Mouse (Mus musculus) kidney, embryonic 14.5 days (tissue): ENCODE data around the gene Tmem121b. TPM values are rescaled to one million over a fixed set of nuclear protein-coding genes. Genes with fewer than 3 reads are reported as not detected.

Source experiments
- ATAC-seq: fragments of 200-750 bp; cut with Nextera tagmentation; 2 replicates; pipeline ENCODE4 v1.8.0; 2017; ENCODE audit warnings: moderate number of reproducible peaks, mild to moderate bottlenecking, moderate TSS enrichment, moderate library complexity; ENCODE audit not compliant: low FRiP score, low TSS enrichment
- H3K27ac ChIP-seq: fragments of 300-500 bp; sonication (generic); 2 replicates; pipeline ENCODE4 v1.5.1; 2014; ENCODE audit warnings: low read depth, mild to moderate bottlenecking, low read length, moderate library complexity, mixed read lengths
- H3K27me3 ChIP-seq: fragments of 300-500 bp; sonication (generic); 2 replicates; pipeline ENCODE4 v1.6.1; 2014; ENCODE audit warnings: mild to moderate bottlenecking, low read length; ENCODE audit not compliant: control insufficient read depth, insufficient read depth
- H3K36me3 ChIP-seq: fragments of 300-500 bp; sonication (generic); 2 replicates; pipeline ENCODE4 v1.6.1; 2014; ENCODE audit warnings: low read length, mixed read lengths; ENCODE audit not compliant: control insufficient read depth, insufficient read depth
- H3K4me1 ChIP-seq: fragments of 300-500 bp; sonication (generic); 2 replicates; pipeline ENCODE4 v1.6.1; 2014; ENCODE audit warnings: low read length, mixed read lengths; ENCODE audit not compliant: control insufficient read depth, insufficient read depth
- H3K4me2 ChIP-seq: fragments of 300-500 bp; sonication (generic); replicated peaks from 2 replicates; pipeline ENCODE4 v1.6.1; 2014; ENCODE audit warnings: low read depth, mild to moderate bottlenecking, low read length
- H3K4me3 ChIP-seq: fragments of 300-500 bp; sonication (generic); 2 replicates; pipeline ENCODE4 v1.5.1; 2014; ENCODE audit warnings: mild to moderate bottlenecking, low read length
- H3K9ac ChIP-seq: fragments of 300-500 bp; sonication (generic); 2 replicates; pipeline ENCODE4 v1.6.1; 2014; ENCODE audit warnings: low read depth, mild to moderate bottlenecking, low read length, moderate library complexity
- H3K9me3 ChIP-seq: fragments of 300-500 bp; sonication (generic); 2 replicates; pipeline ENCODE4 v1.6.1; 2016; ENCODE audit warnings: low read length; ENCODE audit not compliant: control insufficient read depth
- WGBS: fragments of 180-500 bp; shearing (Covaris S2); extraction: QIAGEN DNeasy Blood & Tissue Kit; methylation state at CpG from one replicate; pipeline ENCODE4 v1.1.7; 2014; 5-methylcytosine and 5-hydroxymethylcytosine counted together
- polyA plus RNA-seq: library from polyadenylated mRNA; unstranded; fragments of >200 nt; fragmentation: Nextera tagmentation; extraction: Ambion mirVana; gene quantifications from 2 replicates; pipeline ENCODE4 v1.2.1, GENCODE M21; 2014

The Tmem121b gene
- polyA plus RNA-seq, 1 experiment from 2014 or later, result 0.04 TPM

- Histone ChIP-seq H3K4me1 (no peaks in the 10 kb centered on the region; the same call in 1 of the 2 replicates), H3K36me3 (no peaks in the 10 kb centered on the region), H3K9me3 (no peaks in the 10 kb centered on the region), H3K27me3 (no peaks in the 10 kb centered on the region), H3K9ac (no peak overlapping the region), H3K4me2 (no peak overlapping the region), H3K4me3 (no peak overlapping the region), H3K27ac (no peak overlapping the region)
- no peak for ATAC-seq
- 72% methylated on average over 8 of the region's 8 CpGs for WGBS
Measured at GRCm38 (mm10) chr6:120486051-120486510, 7.5 kb downstream of the Tmem121b start.

DNA sequence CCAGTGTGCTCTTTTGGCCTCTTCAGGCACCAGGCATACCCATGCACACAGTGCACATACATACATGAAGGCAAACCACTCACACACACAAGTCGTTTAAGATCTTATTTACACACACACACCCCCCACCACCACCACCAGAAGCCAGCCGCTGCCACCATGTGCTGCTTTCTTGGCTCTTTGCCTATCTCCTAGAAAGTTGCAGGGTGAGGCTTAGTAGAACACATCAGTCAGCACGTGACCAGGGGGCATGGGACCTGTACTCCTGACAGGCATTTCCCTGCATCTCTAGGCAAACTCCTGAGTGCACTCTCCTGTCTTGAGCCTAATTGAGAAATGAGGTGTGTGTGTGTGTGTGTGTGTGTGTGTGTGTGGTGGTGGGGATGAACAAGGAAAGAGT is 8.6 kb downstream of the Tmem121b start:
- ATAC-seq, result no peak
- no peaks in the 10 kb centered on the region for H3K9me3 ChIP-seq
- no peak overlapping the region for H3K9ac ChIP-seq
- no peaks in the 10 kb centered on the region; the same call in 1 of the 2 replicates for H3K4me1 ChIP-seq
- no peak overlapping the region for H3K4me2 ChIP-seq
- H3K4me3 ChIP-seq, result no peak overlapping the region
- H3K27me3 ChIP-seq, result no peaks in the 10 kb centered on the region
- no peak overlapping the region for H3K27ac ChIP-seq
- H3K36me3 ChIP-seq, result no peaks in the 10 kb centered on the region
- WGBS, result 86% methylated on average over 3 of the region's 3 CpGs

DNA sequence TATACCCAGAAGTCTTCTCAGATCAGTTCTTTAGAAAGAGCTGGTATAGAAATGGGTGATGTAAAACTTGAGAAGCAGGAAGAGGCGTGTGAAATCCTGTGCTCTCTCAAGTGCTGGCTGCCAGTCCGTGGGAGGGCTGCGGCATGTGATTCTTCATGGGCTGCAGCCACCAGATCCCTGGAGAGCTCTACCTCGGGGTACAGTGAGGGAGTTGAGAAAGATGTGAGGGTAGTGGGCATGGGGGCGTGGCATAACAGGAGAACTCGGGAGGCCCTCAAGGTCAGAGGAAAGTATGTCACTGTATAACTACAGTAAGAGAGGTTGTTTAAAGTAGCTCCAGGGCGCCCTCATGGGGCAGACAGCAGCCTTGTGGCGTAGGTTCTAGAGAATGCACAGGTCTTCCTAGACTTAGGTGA is 10.4 kb downstream of the Tmem121b start:
- WGBS, result 24% methylated on average over 8 of the region's 8 CpGs
- H3K4me1 ChIP-seq, result no peaks in the 10 kb centered on the region; the same call in 1 of the 2 replicates
- no peaks in the 10 kb centered on the region for H3K36me3 ChIP-seq
- no peak overlapping the region for H3K9ac ChIP-seq
- no peak overlapping the region for H3K27ac ChIP-seq
- no peaks in the 10 kb centered on the region for H3K27me3 ChIP-seq
- no peaks in the 10 kb centered on the region for H3K9me3 ChIP-seq
- no peak overlapping the region for H3K4me3 ChIP-seq
- ATAC-seq, result peak; percentile 43; the same call in 1 of the 2 replicates
- no peak overlapping the region for H3K4me2 ChIP-seq

GRCm38 (mm10) chr6:120482756-120483155 is 10.9 kb downstream of the Tmem121b start:
- Histone ChIP-seq H3K27ac (no peak overlapping the region), H3K4me1 (no peaks in the 10 kb centered on the region; the same call in 1 of the 2 replicates), H3K27me3 (no peaks in the 10 kb centered on the region), H3K9me3 (no peaks in the 10 kb centered on the region), H3K9ac (no peak overlapping the region), H3K4me2 (no peak overlapping the region), H3K4me3 (no peak overlapping the region), H3K36me3 (no peaks in the 10 kb centered on the region)
- 0 out of 2 replicates have a peak, but pooled peaks have one; percentile 20 for ATAC-seq
- 48% methylated on average over 6 of the region's 6 CpGs for WGBS

DNA sequence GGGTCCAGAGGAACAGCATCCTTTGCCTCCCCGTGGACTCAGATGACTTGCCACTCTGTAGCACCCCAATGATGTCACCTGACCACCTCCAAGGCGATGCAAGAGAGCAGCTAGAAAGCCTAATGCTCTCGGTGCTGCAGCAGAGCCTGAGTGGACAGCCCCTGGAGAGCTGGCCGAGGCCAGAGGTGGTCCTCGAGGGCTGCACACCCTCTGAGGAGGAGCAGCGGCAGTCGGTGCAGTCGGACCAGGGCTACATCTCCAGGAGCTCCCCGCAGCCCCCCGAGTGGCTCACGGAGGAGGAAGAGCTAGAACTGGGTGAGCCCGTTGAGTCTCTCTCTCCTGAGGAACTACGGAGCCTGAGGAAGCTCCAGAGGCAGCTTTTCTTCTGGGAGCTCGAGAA is 11.6 kb downstream of the Tmem121b start:
- no peaks in the 10 kb centered on the region for H3K27me3 ChIP-seq
- no peak for ATAC-seq
- no peak overlapping the region for H3K9ac ChIP-seq
- no peak overlapping the region for H3K4me3 ChIP-seq
- WGBS, result 90% methylated on average over 14 of the region's 14 CpGs
- no peak overlapping the region for H3K27ac ChIP-seq
- no peaks in the 10 kb centered on the region for H3K36me3 ChIP-seq
- no peaks in the 10 kb centered on the region for H3K9me3 ChIP-seq
- no peaks in the 10 kb centered on the region; the same call in 1 of the 2 replicates for H3K4me1 ChIP-seq
- H3K4me2 ChIP-seq, result no peak overlapping the region

DNA sequence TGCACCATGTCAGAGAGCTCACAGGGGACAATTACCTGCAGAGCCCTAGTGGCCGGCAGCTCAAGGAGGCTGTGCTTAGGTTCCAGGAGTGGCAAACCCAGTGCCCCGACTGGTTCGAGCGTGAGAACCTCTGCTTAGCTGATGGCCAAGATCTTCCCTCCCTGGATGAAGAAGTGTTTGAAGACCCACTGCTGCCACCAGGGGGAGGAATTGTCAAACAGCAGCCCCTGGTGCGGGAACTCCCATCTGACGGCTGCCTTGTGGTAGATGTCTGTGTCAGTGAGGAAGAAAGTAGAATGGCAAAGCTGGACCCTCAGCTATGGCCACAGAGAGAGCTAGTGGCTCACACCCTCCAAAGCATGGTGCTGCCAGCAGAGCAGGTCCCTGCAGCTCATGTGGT is 12.1 kb downstream of the Tmem121b start:
- H3K4me1 ChIP-seq, result no peaks in the 10 kb centered on the region; the same call in 1 of the 2 replicates
- H3K9me3 ChIP-seq, result no peaks in the 10 kb centered on the region
- H3K4me2 ChIP-seq, result no peak overlapping the region
- H3K9ac ChIP-seq, result no peak overlapping the region
- no peaks in the 10 kb centered on the region for H3K27me3 ChIP-seq
- ATAC-seq, result no peak
- H3K4me3 ChIP-seq, result no peak overlapping the region
- no peak overlapping the region for H3K27ac ChIP-seq
- 93% methylated on average over 6 of the region's 6 CpGs for WGBS
- no peaks in the 10 kb centered on the region for H3K36me3 ChIP-seq

DNA sequence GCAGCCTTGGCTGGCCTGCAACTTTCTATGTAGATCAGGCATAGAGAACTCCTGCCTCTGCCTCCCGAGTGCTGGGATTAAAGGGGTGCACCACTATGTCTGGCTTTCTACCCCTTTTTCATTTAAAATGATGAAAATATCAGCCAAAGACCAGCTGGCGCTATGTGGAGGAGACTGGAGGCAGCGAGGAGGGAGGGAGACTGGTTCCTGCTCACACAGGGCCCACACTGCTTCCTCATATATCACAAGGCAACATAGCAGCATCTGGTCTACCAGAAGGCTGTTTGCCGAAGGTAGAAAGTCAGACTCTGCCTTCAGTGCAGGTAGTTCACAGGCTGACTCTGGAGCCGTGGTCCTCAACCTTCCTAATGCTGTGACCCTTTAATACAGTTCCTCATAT is 13.2 kb downstream of the Tmem121b start:
- Histone ChIP-seq H3K4me1 (no peaks in the 10 kb centered on the region; the same call in 1 of the 2 replicates), H3K27me3 (no peaks in the 10 kb centered on the region), H3K36me3 (no peaks in the 10 kb centered on the region), H3K9ac (no peak overlapping the region), H3K27ac (no peak overlapping the region), H3K4me3 (no peak overlapping the region), H3K4me2 (no peak overlapping the region), H3K9me3 (no peaks in the 10 kb centered on the region)
- WGBS, result 90% methylated on average over 5 of the region's 5 CpGs
- ATAC-seq, result no peak

DNA sequence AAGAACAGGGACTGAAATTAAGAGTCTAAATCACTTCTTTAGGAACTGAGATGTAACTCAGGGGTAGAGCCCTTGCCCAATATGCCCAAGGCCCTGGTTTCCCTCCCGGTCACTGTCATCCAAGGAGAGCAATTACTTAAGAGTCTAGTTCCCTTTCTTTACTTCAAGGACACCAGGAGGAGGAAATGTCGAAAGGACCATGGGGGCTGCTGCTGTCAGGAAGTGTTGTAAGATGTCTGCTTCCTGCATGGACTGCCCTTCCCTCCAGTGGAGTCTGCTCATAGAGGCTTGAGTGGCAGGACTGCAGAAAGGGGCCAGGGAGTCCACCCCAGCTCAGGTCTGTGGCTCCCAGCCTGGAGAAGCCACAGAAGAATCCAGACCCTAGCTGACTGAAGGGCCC is 14.3 kb downstream of the Tmem121b start:
- WGBS, result 71% methylated on average over 2 of the region's 2 CpGs
- Histone ChIP-seq H3K9ac (no peak overlapping the region), H3K4me3 (no peak overlapping the region), H3K27me3 (no peaks in the 10 kb centered on the region), H3K9me3 (no peaks in the 10 kb centered on the region), H3K4me1 (no peaks in the 10 kb centered on the region; the same call in 1 of the 2 replicates), H3K27ac (no peak overlapping the region), H3K4me2 (no peak overlapping the region), H3K36me3 (no peaks in the 10 kb centered on the region)
- no peak for ATAC-seq

DNA sequence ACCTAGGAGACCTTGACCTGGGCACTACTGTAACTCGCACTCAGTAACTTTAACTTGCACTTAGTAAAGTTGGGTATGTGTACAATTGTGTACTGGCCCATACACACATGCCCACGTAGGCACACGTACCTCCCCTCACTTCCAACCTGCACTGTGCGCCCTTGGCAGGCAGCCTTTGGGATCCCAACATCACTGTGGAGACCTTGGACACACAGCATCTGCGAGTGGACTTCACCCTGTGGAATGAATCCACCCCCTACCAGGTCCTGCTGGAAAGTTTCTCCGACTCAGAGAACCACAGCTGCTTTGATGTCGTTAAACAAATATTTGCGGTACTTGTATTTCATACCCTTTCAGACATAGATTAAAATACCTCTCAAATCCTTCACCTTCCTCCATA is 18.3 kb downstream of the Tmem121b start:
- H3K4me3 ChIP-seq, result no peak overlapping the region
- ATAC-seq, result no peak
- no peak overlapping the region for H3K9ac ChIP-seq
- no peaks in the 10 kb centered on the region for H3K9me3 ChIP-seq
- no peaks in the 10 kb centered on the region for H3K36me3 ChIP-seq
- no peaks in the 10 kb centered on the region for H3K27me3 ChIP-seq
- 69% methylated on average over 8 of the region's 8 CpGs for WGBS
- no peaks in the 10 kb centered on the region for H3K4me1 ChIP-seq
- H3K4me2 ChIP-seq, result no peak overlapping the region
- no peak overlapping the region for H3K27ac ChIP-seq
